ENCODE assay signal across 20 mouse cellular contexts in the genomic region with DNA sequence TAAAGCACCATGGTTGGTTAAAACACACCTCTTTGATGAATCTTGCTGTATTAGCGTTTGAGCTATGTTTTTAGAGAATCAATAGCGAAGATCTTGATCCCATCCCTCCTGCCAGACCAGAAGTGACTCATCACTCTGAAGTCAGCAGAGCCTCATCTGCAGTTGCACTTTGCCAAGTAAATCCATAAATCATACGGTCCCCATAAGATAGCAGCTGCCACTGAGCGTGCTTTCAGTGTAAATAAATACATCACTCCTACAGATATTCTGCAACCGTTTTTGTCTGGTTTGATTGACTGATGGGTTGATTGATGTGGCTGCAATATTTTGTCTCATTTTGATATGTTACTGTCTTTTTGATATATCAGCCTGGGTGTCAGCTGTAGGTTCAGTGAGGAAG.
"Had no signal": no experiment of that assay in that cellular context is flagged by ENCODE, and none has a peak within 500 bp of the region (broad histone marks: within the 10 kb centered on the region; RNA-seq: fewer than 3 reads in every experiment).

No protein-coding gene starts in this region.

- H3K4me3 ChIP-seq: limb, embryonic 10.5 days; limb, embryonic 13.5 days; liver, embryonic 12.5 days; liver, embryonic 15.5 days; lung, embryonic 15.5 days; midbrain, embryonic 15.5 days; neural tube, embryonic 12.5 days; neural tube, embryonic 15.5 days had no signal

- ATAC-seq: liver, embryonic 12.5 days; midbrain, embryonic 15.5 days had no signal

- H3K36me3 ChIP-seq: limb, embryonic 10.5 days; limb, embryonic 13.5 days; liver, embryonic 12.5 days; liver, embryonic 15.5 days; lung, embryonic 15.5 days; midbrain, embryonic 15.5 days; neural tube, embryonic 12.5 days; neural tube, embryonic 15.5 days had no signal

- H3K9me3 ChIP-seq: limb, embryonic 10.5 days; liver, embryonic 12.5 days; liver, embryonic 15.5 days; lung, embryonic 15.5 days; midbrain, embryonic 15.5 days; neural tube, embryonic 15.5 days had no signal

- DNase-seq: kidney, adult 9 months; kidney, postnatal 36 days; layer of hippocampus, adult 9-11 months; liver; lung, adult 18-20 months; lung, postnatal 10 days; lung, postnatal 36 days; right cerebral cortex, adult 18-20 months; right cerebral cortex, postnatal 14 days; right cerebral cortex, postnatal 4 days; thymus, adult 2 months; thymus, postnatal 14 days had no signal

- H3K4me1 ChIP-seq: liver, embryonic 12.5 days; liver, embryonic 15.5 days; lung, embryonic 15.5 days; midbrain, embryonic 15.5 days had no signal

- H3K27me3 ChIP-seq: limb, embryonic 13.5 days; liver, embryonic 15.5 days; lung, embryonic 15.5 days; midbrain, embryonic 15.5 days; neural tube, embryonic 12.5 days; neural tube, embryonic 15.5 days had no signal
